Mouse (Mus musculus): Measurements from ENCODE around the gene Polr2c. TPM values are rescaled to one million over a fixed set of nuclear protein-coding genes. Genes with fewer than 3 reads are reported as not detected.
"Not testable (repeated sequence)": the region's sequence is repeated elsewhere in the genome, so short reads cannot be mapped to it uniquely, and the experiment has no call there.

The Polr2c gene
- polyA plus RNA-seq, 1 experiment from 2014 or later: 161 TPM

GRCm38 (mm10) chr8:94841183-94841582 lies 16.1 kb upstream of the Polr2c start:
- Histone ChIP-seq H3K9me3 (no peaks in the 10 kb centered on the region), H3K27ac (no peak overlapping the region), H3K4me2 (no peak overlapping the region), H3K4me1 (replicated peaks) (peaks cover 16% of the 10 kb centered on the region), H3K4me3 (replicated peaks) (no peak overlapping the region), H3K36me3 (peaks cover 29% of the 10 kb centered on the region), H3K9ac (replicated peaks) (no peak overlapping the region), H3K27me3 (no peaks in the 10 kb centered on the region)
- 49% methylated on average over 2 of the region's 2 CpGs for WGBS
- ATAC-seq (ENCODE audit: insufficient number of reproducible peaks, insufficient read depth, low FRiP score, low TSS enrichment, low read depth): no peak

- no peak for ATAC-seq (ENCODE audit: insufficient number of reproducible peaks, insufficient read depth, low FRiP score, low TSS enrichment, low read depth)
- 94% methylated on average over 5 of the region's 5 CpGs for WGBS
- Histone ChIP-seq H3K9me3 (no peaks in the 10 kb centered on the region), H3K9ac (replicated peaks) (no peak overlapping the region), H3K27ac (no peak overlapping the region), H3K27me3 (no peaks in the 10 kb centered on the region), H3K4me2 (no peak overlapping the region), H3K36me3 (peaks cover 91% of the 10 kb centered on the region), H3K4me1 (replicated peaks) (no peaks in the 10 kb centered on the region), H3K4me3 (replicated peaks) (no peak overlapping the region)
These were observed 7.2 kb upstream of the Polr2c start for GRCm38 (mm10) chr8:94850049-94850448.

- H3K9ac ChIP-seq (replicated peaks); H3K9me3 ChIP-seq; ATAC-seq (ENCODE audit: insufficient number of reproducible peaks, insufficient read depth, low FRiP score, low TSS enrichment, low read depth); H3K27ac ChIP-seq; H3K4me2 ChIP-seq; H3K4me3 ChIP-seq (replicated peaks); H3K27me3 ChIP-seq: not testable (repeated sequence)
- Histone ChIP-seq H3K4me1 (replicated peaks) (peaks cover 13% of the 10 kb centered on the region), H3K36me3 (peaks cover 55% of the 10 kb centered on the region)
- WGBS: 90% methylated on average over 11 of the region's 11 CpGs
These were observed 2.5 kb upstream of the Polr2c start for GRCm38 (mm10) chr8:94854761-94855160.

GRCm38 (mm10) chr8:94857011-94857345 lies 272 bp upstream of the Polr2c start:
- Histone ChIP-seq H3K27ac (no peak overlapping the region), H3K27me3 (no peaks in the 10 kb centered on the region), H3K9me3 (no peaks in the 10 kb centered on the region), H3K4me1 (replicated peaks) (peaks cover 13% of the 10 kb centered on the region), H3K4me3 (replicated peaks) (peak overlapping the region; percentile 97; the same call in 1 of the 2 replicates), H3K36me3 (peaks cover 51% of the 10 kb centered on the region), H3K4me2 (peak overlapping the region; percentile 21; the same call in 1 of the 2 replicates), H3K9ac (replicated peaks) (no peak overlapping the region)
- WGBS: 34% methylated on average over 5 of the region's 5 CpGs
- no peak for ATAC-seq (ENCODE audit: insufficient number of reproducible peaks, insufficient read depth, low FRiP score, low TSS enrichment, low read depth)

- H3K27ac ChIP-seq: no peak overlapping the region
- no peak overlapping the region for H3K9ac ChIP-seq (replicated peaks)
- H3K4me2 ChIP-seq: no peak overlapping the region
- 70% methylated on average over 8 of the region's 8 CpGs for WGBS
- H3K9me3 ChIP-seq: no peaks in the 10 kb centered on the region
- H3K4me3 ChIP-seq (replicated peaks): no peak overlapping the region
- H3K36me3 ChIP-seq: peaks cover 63% of the 10 kb centered on the region
- peaks cover 13% of the 10 kb centered on the region for H3K4me1 ChIP-seq (replicated peaks)
- ATAC-seq (ENCODE audit: insufficient number of reproducible peaks, insufficient read depth, low FRiP score, low TSS enrichment, low read depth): no peak
- no peaks in the 10 kb centered on the region for H3K27me3 ChIP-seq
These were observed 4.2 kb downstream of the Polr2c start for GRCm38 (mm10) chr8:94861352-94861910.

- 85% methylated on average over 12 of the region's 12 CpGs for WGBS
- ATAC-seq (ENCODE audit: insufficient number of reproducible peaks, insufficient read depth, low FRiP score, low TSS enrichment, low read depth): no peak
These were observed 5.4 kb downstream of the Polr2c start for GRCm38 (mm10) chr8:94862487-94863220.

GRCm38 (mm10) chr8:94863897-94864673 lies 6.8 kb downstream of the Polr2c start:
- H3K9me3 ChIP-seq: no peaks in the 10 kb centered on the region
- H3K36me3 ChIP-seq: peaks cover 82% of the 10 kb centered on the region
- H3K4me2 ChIP-seq: no peak overlapping the region
- H3K27me3 ChIP-seq: no peaks in the 10 kb centered on the region
- no peak overlapping the region for H3K9ac ChIP-seq (replicated peaks)
- H3K4me1 ChIP-seq (replicated peaks): peaks cover 1% of the 10 kb centered on the region; the same call in 1 of the 2 replicates
- 70% methylated on average over 10 of the region's 10 CpGs for WGBS
- H3K27ac ChIP-seq: no peak overlapping the region
- ATAC-seq (ENCODE audit: insufficient number of reproducible peaks, insufficient read depth, low FRiP score, low TSS enrichment, low read depth): no peak
- H3K4me3 ChIP-seq (replicated peaks): no peak overlapping the region

More at GRCm38 (mm10) chr8:94862487-94863220, 5.4 kb downstream of the Polr2c start:
- no peak overlapping the region for H3K4me3 ChIP-seq (replicated peaks)
- H3K9ac ChIP-seq (replicated peaks): no peak overlapping the region
- no peaks in the 10 kb centered on the region for H3K27me3 ChIP-seq
- no peaks in the 10 kb centered on the region for H3K9me3 ChIP-seq
- H3K4me2 ChIP-seq: no peak overlapping the region
- H3K36me3 ChIP-seq: peaks cover 74% of the 10 kb centered on the region
- peaks cover 13% of the 10 kb centered on the region for H3K4me1 ChIP-seq (replicated peaks)
- no peak overlapping the region for H3K27ac ChIP-seq

- Histone ChIP-seq H3K36me3 (peaks cover 79% of the 10 kb centered on the region), H3K4me2 (no peak overlapping the region), H3K4me3 (replicated peaks) (no peak overlapping the region), H3K9me3 (no peaks in the 10 kb centered on the region), H3K4me1 (replicated peaks) (peaks cover 7% of the 10 kb centered on the region), H3K27me3 (peaks cover 7% of the 10 kb centered on the region; the same call in 1 of the 2 replicates), H3K9ac (replicated peaks) (no peak overlapping the region), H3K27ac (no peak overlapping the region)
- no peak for ATAC-seq (ENCODE audit: insufficient number of reproducible peaks, insufficient read depth, low FRiP score, low TSS enrichment, low read depth)
- WGBS: 79% methylated on average over 10 of the region's 10 CpGs
These were observed 8.0 kb downstream of the Polr2c start for GRCm38 (mm10) chr8:94865292-94865691.

- Histone ChIP-seq H3K27me3 (peaks cover 7% of the 10 kb centered on the region; the same call in 1 of the 2 replicates), H3K4me2 (no peak overlapping the region), H3K4me3 (replicated peaks) (no peak overlapping the region), H3K4me1 (replicated peaks) (peaks cover 22% of the 10 kb centered on the region), H3K36me3 (peaks cover 64% of the 10 kb centered on the region), H3K9ac (replicated peaks) (no peak overlapping the region), H3K27ac (no peak overlapping the region), H3K9me3 (no peaks in the 10 kb centered on the region)
- 88% methylated on average over 9 of the region's 9 CpGs for WGBS
- no peak for ATAC-seq (ENCODE audit: insufficient number of reproducible peaks, insufficient read depth, low FRiP score, low TSS enrichment, low read depth)
These were observed 9.7 kb downstream of the Polr2c start for GRCm38 (mm10) chr8:94866921-94867320.

DNA sequence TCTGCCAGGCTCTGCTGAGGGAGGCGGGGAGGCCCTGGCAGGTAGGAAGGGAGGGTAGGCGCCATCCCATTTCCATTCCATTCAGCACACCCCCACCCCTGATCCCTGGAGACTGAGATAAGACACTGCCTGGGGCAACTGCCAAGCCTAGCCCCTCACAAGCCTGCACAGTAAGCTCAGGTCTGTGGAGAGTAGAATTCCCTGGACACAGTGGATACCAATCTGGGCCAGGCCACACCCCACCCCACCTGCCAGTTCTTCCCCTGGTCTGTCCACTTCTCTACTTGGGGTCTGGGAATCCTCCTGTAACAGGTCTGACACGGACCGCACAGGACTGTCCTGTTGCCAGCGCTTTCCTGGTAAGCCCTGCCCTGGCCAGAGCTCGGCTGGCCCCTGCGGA lies 11.9 kb downstream of the Polr2c start:
- peaks cover 42% of the 10 kb centered on the region for H3K36me3 ChIP-seq
- no peak overlapping the region; the same call in 1 of the 2 replicates for H3K9ac ChIP-seq (replicated peaks)
- no peak overlapping the region for H3K27ac ChIP-seq
- H3K4me2 ChIP-seq: no peak overlapping the region
- WGBS: 67% methylated on average over 7 of the region's 7 CpGs
- no peaks in the 10 kb centered on the region for H3K9me3 ChIP-seq
- no peak for ATAC-seq (ENCODE audit: insufficient number of reproducible peaks, insufficient read depth, low FRiP score, low TSS enrichment, low read depth)
- H3K27me3 ChIP-seq: peaks cover 9% of the 10 kb centered on the region
- peaks cover 33% of the 10 kb centered on the region for H3K4me1 ChIP-seq (replicated peaks)
- no peak overlapping the region for H3K4me3 ChIP-seq (replicated peaks)

GRCm38 (mm10) chr8:94870003-94870402 lies 12.8 kb downstream of the Polr2c start:
- Histone ChIP-seq H3K9ac (replicated peaks) (peak overlapping the region; percentile 57; the same call in 1 of the 2 replicates), H3K4me1 (replicated peaks) (peaks cover 42% of the 10 kb centered on the region), H3K4me3 (replicated peaks) (peak overlapping the region; percentile 51), H3K4me2 (peak overlapping the region; percentile 92), H3K36me3 (peaks cover 33% of the 10 kb centered on the region), H3K9me3 (no peaks in the 10 kb centered on the region), H3K27me3 (peaks cover 18% of the 10 kb centered on the region), H3K27ac (no peak overlapping the region)
- no peak for ATAC-seq (ENCODE audit: insufficient number of reproducible peaks, insufficient read depth, low FRiP score, low TSS enrichment, low read depth)
- 40% methylated on average over 4 of the region's 4 CpGs for WGBS
